Mouse (Mus musculus): ENCODE data around the gene Robo2. TPM values are rescaled to one million over a fixed set of nuclear protein-coding genes. Genes with fewer than 3 reads are reported as not detected.

Gene Robo2
- polyA plus RNA-seq, 2 experiments = 2.5 to 3.4 TPM

DNA sequence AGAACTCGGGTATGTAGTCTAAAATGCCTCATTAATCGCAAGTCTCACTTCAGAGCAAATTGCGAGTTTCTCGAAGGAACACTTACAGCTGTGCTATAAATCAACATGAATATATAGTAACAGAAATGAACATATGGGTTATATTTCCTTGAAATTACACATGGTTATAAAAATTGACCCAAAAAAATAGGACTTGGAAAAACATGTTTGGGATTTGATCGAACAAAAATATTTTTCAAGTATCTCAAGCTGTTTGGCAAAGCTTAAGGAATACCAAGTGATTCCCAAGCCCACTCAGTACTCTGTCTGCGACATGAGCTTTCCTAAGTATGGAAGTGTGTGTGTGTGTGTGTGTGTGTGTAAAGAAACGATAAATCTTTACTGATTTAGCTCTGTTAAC, 242.5 kb downstream of the Robo2 start:
- WGBS (ENCODE audit: insufficient replicate concordance) = 63% methylated on average over 7 of the region's 7 CpGs
- DNase-seq (ENCODE audit: low read depth in 3 of 3, low spot score in 3 of 3) (no peak), ATAC-seq (ENCODE audit: insufficient read depth) (no peak)
- no peaks in the 10 kb centered on the region for H3K36me3 ChIP-seq (replicated peaks; ENCODE audit: control insufficient read depth, insufficient read depth, low read depth)
- no peak overlapping the region for H3K9ac ChIP-seq (replicated peaks)
- no peaks in the 10 kb centered on the region for H3K4me1 ChIP-seq (replicated peaks; ENCODE audit: control insufficient read depth in 2 of 2, insufficient read depth in 2 of 2, low read length in 1 of 2)
- H3K4me3 ChIP-seq (ENCODE audit: insufficient read depth in 1 of 2, low read depth in 2 of 2, low read length in 2 of 2) = no peak overlapping the region
- H3K27me3 ChIP-seq (ENCODE audit: control insufficient read depth, insufficient read depth, low read length) = no peaks in the 10 kb centered on the region
- H3K9me3 ChIP-seq (ENCODE audit: control insufficient read depth, low read length) = no peaks in the 10 kb centered on the region
- no peak overlapping the region for H3K27ac ChIP-seq
- no peak for TF ChIP-seq EP300 (IDR thresholded peaks at IDR 0.05; ENCODE audit: low read depth)
- no peak for TF ChIP-seq CTCF (IDR thresholded peaks at IDR 0.05; ENCODE audit: low read depth)
- H3K4me2 ChIP-seq (ENCODE audit: low read depth) = no peak overlapping the region

DNA sequence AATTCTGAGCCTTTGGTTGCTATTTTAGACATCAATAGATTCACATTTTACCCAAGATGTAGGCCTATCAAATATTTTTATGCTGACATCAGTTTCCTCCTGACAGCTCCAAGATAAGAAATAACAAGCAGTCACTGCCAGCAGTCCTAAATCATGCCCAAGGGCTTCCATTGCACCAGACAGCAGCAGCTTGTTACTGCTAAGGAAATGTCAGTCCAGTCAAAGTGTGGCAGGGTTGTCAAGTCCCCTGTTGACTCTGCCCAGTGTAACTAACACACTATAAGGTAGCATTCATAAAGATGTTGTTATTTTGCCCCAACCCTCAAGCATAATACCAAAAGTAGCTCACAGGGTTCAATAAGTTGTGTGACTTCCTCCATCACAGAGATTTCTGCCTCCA, 243.8 kb downstream of the Robo2 start:
- Histone ChIP-seq H3K36me3 (replicated peaks; ENCODE audit: control insufficient read depth, insufficient read depth, low read depth) (no peaks in the 10 kb centered on the region), H3K9ac (replicated peaks) (no peak overlapping the region), H3K4me3 (ENCODE audit: insufficient read depth in 1 of 2, low read depth in 2 of 2, low read length in 2 of 2) (no peak overlapping the region), H3K27ac (no peak overlapping the region), H3K4me2 (ENCODE audit: low read depth) (no peak overlapping the region), H3K4me1 (replicated peaks; ENCODE audit: control insufficient read depth in 2 of 2, insufficient read depth in 2 of 2, low read length in 1 of 2) (no peaks in the 10 kb centered on the region), H3K27me3 (ENCODE audit: control insufficient read depth, insufficient read depth, low read length) (no peaks in the 10 kb centered on the region), H3K9me3 (ENCODE audit: control insufficient read depth, low read length) (no peaks in the 10 kb centered on the region)
- TF ChIP-seq CTCF (IDR thresholded peaks at IDR 0.05; ENCODE audit: low read depth) (no peak), EP300 (IDR thresholded peaks at IDR 0.05; ENCODE audit: low read depth) (no peak)
- no peak for DNase-seq (ENCODE audit: low read depth in 3 of 3, low spot score in 3 of 3)
- no peak for ATAC-seq (ENCODE audit: insufficient read depth)

DNA sequence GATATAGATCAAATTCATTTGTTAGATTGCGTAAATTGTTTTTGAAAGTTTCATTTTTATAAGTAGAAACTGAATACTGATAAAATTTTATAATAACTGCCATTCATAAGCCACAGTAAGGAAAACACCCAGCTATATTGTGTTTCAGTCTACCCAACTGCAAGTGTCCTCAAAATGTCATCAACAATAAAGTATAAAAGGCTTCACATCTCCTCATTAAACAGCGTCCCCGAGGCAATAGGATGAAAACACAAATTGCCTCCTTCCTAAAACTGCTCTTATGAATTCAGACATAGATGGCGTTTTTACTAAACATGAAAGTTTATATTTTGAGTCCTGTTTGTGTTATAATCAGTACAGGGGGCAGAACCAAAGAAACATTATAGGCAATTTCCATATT, 249.6 kb downstream of the Robo2 start:
- ATAC-seq (ENCODE audit: insufficient read depth) = no peak
- Histone ChIP-seq H3K4me1 (replicated peaks; ENCODE audit: control insufficient read depth in 2 of 2, insufficient read depth in 2 of 2, low read length in 1 of 2) (no peaks in the 10 kb centered on the region), H3K27ac (no peak overlapping the region), H3K4me3 (ENCODE audit: insufficient read depth in 1 of 2, low read depth in 2 of 2, low read length in 2 of 2) (no peak overlapping the region), H3K9me3 (ENCODE audit: control insufficient read depth, low read length) (no peaks in the 10 kb centered on the region), H3K9ac (replicated peaks) (no peak overlapping the region), H3K36me3 (replicated peaks; ENCODE audit: control insufficient read depth, insufficient read depth, low read depth) (no peaks in the 10 kb centered on the region), H3K4me2 (ENCODE audit: low read depth) (no peak overlapping the region), H3K27me3 (ENCODE audit: control insufficient read depth, insufficient read depth, low read length) (no peaks in the 10 kb centered on the region)
- TF ChIP-seq CTCF (IDR thresholded peaks at IDR 0.05; ENCODE audit: low read depth) (no peak), EP300 (IDR thresholded peaks at IDR 0.05; ENCODE audit: low read depth) (no peak)
- 65% methylated on average over 4 of the region's 4 CpGs for WGBS (ENCODE audit: insufficient replicate concordance)
- no peak for DNase-seq (ENCODE audit: low read depth in 3 of 3, low spot score in 3 of 3)

DNA sequence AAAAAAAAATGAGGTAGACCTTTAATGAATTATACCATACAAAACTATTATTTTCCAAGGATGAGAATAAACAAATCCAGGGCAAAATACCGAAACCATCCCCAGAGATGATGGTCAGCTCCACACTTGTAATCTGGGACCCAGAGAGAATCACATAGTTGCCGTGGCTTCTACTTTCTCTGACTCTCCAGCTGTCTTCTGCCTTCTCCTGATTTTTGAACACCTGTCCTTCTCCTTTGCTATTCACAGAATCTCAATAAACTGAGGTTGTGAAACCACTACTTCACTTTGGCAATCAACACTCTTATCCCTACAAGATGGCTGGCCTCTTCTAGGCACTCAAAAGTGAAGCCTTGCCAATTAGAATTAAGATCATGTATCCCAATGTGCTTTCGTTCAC, 252.4 kb downstream of the Robo2 start:
- H3K27ac ChIP-seq = no peak overlapping the region
- ATAC-seq (ENCODE audit: insufficient read depth) (no peak), DNase-seq (ENCODE audit: low read depth in 3 of 3, low spot score in 3 of 3) (no peak)
- H3K36me3 ChIP-seq (replicated peaks; ENCODE audit: control insufficient read depth, insufficient read depth, low read depth) = no peaks in the 10 kb centered on the region
- TF ChIP-seq CTCF (IDR thresholded peaks at IDR 0.05; ENCODE audit: low read depth) = no peak
- no peak for TF ChIP-seq EP300 (IDR thresholded peaks at IDR 0.05; ENCODE audit: low read depth)
- H3K27me3 ChIP-seq (ENCODE audit: control insufficient read depth, insufficient read depth, low read length) = no peaks in the 10 kb centered on the region
- no peak overlapping the region for H3K9ac ChIP-seq (replicated peaks)
- 49% methylated on average over 3 of the region's 3 CpGs for WGBS (ENCODE audit: insufficient replicate concordance)
- H3K4me3 ChIP-seq (ENCODE audit: insufficient read depth in 1 of 2, low read depth in 2 of 2, low read length in 2 of 2) = no peak overlapping the region
- H3K4me2 ChIP-seq (ENCODE audit: low read depth) = no peak overlapping the region
- H3K9me3 ChIP-seq (ENCODE audit: control insufficient read depth, low read length) = no peaks in the 10 kb centered on the region
- H3K4me1 ChIP-seq (replicated peaks; ENCODE audit: control insufficient read depth in 2 of 2, insufficient read depth in 2 of 2, low read length in 1 of 2) = no peaks in the 10 kb centered on the region

DNA sequence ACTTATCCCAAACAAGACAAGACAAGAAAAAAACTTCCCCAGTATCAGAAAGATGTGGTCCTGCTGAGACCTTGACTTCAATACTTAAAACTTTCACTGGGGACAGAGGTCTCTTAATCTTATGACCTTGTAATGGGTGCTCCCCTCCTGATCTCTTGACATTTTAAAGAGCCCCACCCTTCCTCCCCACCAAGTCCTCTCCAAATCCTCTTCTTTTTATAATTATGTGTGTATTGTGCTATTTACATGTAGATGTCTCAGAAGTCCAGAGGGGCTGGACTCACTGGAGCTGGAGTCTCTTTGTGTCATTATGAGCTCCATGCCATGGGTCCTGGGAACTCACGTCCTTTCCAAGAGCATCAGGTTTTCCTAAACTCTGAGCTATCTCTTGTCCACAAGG, 275.4 kb downstream of the Robo2 start:
- Histone ChIP-seq H3K4me2 (ENCODE audit: low read depth) (no peak overlapping the region), H3K27me3 (ENCODE audit: control insufficient read depth, insufficient read depth, low read length) (no peaks in the 10 kb centered on the region), H3K4me1 (replicated peaks; ENCODE audit: control insufficient read depth in 2 of 2, insufficient read depth in 2 of 2, low read length in 1 of 2) (no peaks in the 10 kb centered on the region), H3K9me3 (ENCODE audit: control insufficient read depth, low read length) (no peaks in the 10 kb centered on the region), H3K27ac (no peak overlapping the region), H3K36me3 (replicated peaks; ENCODE audit: control insufficient read depth, insufficient read depth, low read depth) (no peaks in the 10 kb centered on the region), H3K9ac (replicated peaks) (no peak overlapping the region), H3K4me3 (ENCODE audit: insufficient read depth in 1 of 2, low read depth in 2 of 2, low read length in 2 of 2) (no peak overlapping the region)
- DNase-seq (ENCODE audit: low read depth in 3 of 3, low spot score in 3 of 3) (no peak), ATAC-seq (ENCODE audit: insufficient read depth) (no peak)
- TF ChIP-seq EP300 (IDR thresholded peaks at IDR 0.05; ENCODE audit: low read depth) (no peak), CTCF (IDR thresholded peaks at IDR 0.05; ENCODE audit: low read depth) (no peak)
- 64% methylated on average over 1 of the region's 1 CpGs for WGBS (ENCODE audit: insufficient replicate concordance)

DNA sequence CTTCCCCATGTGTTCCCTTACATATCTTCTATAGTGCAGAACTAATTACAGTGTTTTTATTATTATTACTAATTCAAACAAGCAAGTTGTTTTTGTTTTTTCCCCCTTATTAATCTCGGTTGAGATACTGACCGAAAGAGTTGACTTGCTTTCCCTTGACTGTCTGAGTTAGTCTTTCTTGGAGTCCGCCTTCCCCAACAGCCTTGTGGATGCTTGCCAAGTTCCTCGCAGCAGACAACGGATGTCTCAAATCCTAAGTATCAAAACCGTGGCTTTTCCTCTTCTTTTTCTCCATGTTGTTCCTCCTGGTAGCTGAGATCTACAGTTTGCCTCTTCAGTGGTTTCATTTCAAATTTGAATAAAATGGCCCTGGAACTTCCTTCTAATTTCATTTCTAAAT, 278.8 kb downstream of the Robo2 start:
- no peak for DNase-seq (ENCODE audit: low read depth in 3 of 3, low spot score in 3 of 3)
- no peak overlapping the region for H3K27ac ChIP-seq
- no peaks in the 10 kb centered on the region for H3K9me3 ChIP-seq (ENCODE audit: control insufficient read depth, low read length)
- no peak for ATAC-seq (ENCODE audit: insufficient read depth)
- H3K4me1 ChIP-seq (replicated peaks; ENCODE audit: control insufficient read depth in 2 of 2, insufficient read depth in 2 of 2, low read length in 1 of 2) = no peaks in the 10 kb centered on the region
- H3K4me2 ChIP-seq (ENCODE audit: low read depth) = no peak overlapping the region
- H3K9ac ChIP-seq (replicated peaks) = no peak overlapping the region
- TF ChIP-seq EP300 (IDR thresholded peaks at IDR 0.05; ENCODE audit: low read depth) = no peak
- no peak for TF ChIP-seq CTCF (IDR thresholded peaks at IDR 0.05; ENCODE audit: low read depth)
- no peak overlapping the region for H3K4me3 ChIP-seq (ENCODE audit: insufficient read depth in 1 of 2, low read depth in 2 of 2, low read length in 2 of 2)
- H3K27me3 ChIP-seq (ENCODE audit: control insufficient read depth, insufficient read depth, low read length) = no peaks in the 10 kb centered on the region
- H3K36me3 ChIP-seq (replicated peaks; ENCODE audit: control insufficient read depth, insufficient read depth, low read depth) = no peaks in the 10 kb centered on the region
- WGBS (ENCODE audit: insufficient replicate concordance) = 69% methylated on average over 6 of the region's 6 CpGs

Measured in liver, embryonic 14.5 days (tissue).